8 mouse cellular contexts compared by ENCODE assay signal in genomic region chr6:83119734-83120051, GRCm38 (mm10). TPM values are rescaled to one million over a fixed set of nuclear protein-coding genes. Genes with fewer than 3 reads are reported as not detected.
DNase-seq lines count a peak whose midpoint lies in the region; ATAC-seq and TF ChIP-seq lines count a peak whose summit lies in the region.

No protein-coding gene starts in this region.

- no peak overlapping the region for H3K27ac ChIP-seq in heart, embryonic 11.5 days (ENCODE audit: low read depth, low read length)
- no peak overlapping the region for H3K27ac ChIP-seq in hindbrain, embryonic 16.5 days (ENCODE audit: low read depth, low read length)
- no peak overlapping the region for H3K27ac ChIP-seq in liver, postnatal 0 days (ENCODE audit: low read depth)

- H3K36me3 ChIP-seq in heart, embryonic 11.5 days (ENCODE audit: control insufficient read depth, insufficient read depth, low read length), result peaks cover 22% of the 10 kb centered on the region
- peaks cover 14% of the 10 kb centered on the region; the same call in 1 of the 2 replicates for H3K36me3 ChIP-seq in hindbrain, embryonic 16.5 days (ENCODE audit: control insufficient read depth, insufficient read depth, low read length)
- H3K36me3 ChIP-seq in liver, postnatal 0 days (replicated peaks; ENCODE audit: insufficient read depth, low read length), result peaks cover 11% of the 10 kb centered on the region

- no peaks in the 10 kb centered on the region for H3K27me3 ChIP-seq in heart, embryonic 11.5 days (ENCODE audit: control insufficient read depth, insufficient read depth, low read length)
- H3K27me3 ChIP-seq in hindbrain, embryonic 16.5 days (replicated peaks; ENCODE audit: control insufficient read depth, insufficient read depth, low read length), result no peaks in the 10 kb centered on the region
- no peaks in the 10 kb centered on the region for H3K27me3 ChIP-seq in liver, postnatal 0 days (ENCODE audit: insufficient read depth, low read length)

- no peak for ATAC-seq in heart, embryonic 11.5 days (replicated peaks; ENCODE audit: insufficient number of reproducible peaks, low FRiP score, low TSS enrichment)
- ATAC-seq in hindbrain, embryonic 16.5 days, result no peak
- ATAC-seq in liver, postnatal 0 days, result no peak

- peak overlapping the region; percentile 94; the same call in 1 of the 2 replicates for H3K4me2 ChIP-seq in heart, embryonic 11.5 days
- H3K4me2 ChIP-seq in hindbrain, embryonic 16.5 days (ENCODE audit: low read length), result peak overlapping the region; percentile 98
- 0 out of 2 replicates have a peak overlapping the region, but pooled peaks have one; percentile 85 for H3K4me2 ChIP-seq in liver, postnatal 0 days (ENCODE audit: low read depth, low read length)

- TF ChIP-seq EP300 in liver, postnatal 0 days (IDR thresholded peaks at IDR 0.05; ENCODE audit: low read depth), result no peak

- H3K4me1 ChIP-seq in heart, embryonic 11.5 days (ENCODE audit: control insufficient read depth, insufficient read depth, low read length), result peaks cover 36% of the 10 kb centered on the region
- H3K4me1 ChIP-seq in hindbrain, embryonic 16.5 days (ENCODE audit: control insufficient read depth, insufficient read depth, low read depth, low read length), result peaks cover 55% of the 10 kb centered on the region
- peaks cover 46% of the 10 kb centered on the region for H3K4me1 ChIP-seq in liver, postnatal 0 days (ENCODE audit: insufficient read depth)

- WGBS in heart, embryonic 11.5 days (ENCODE audit: insufficient replicate concordance), result 81% methylated on average over 7 of the region's 7 CpGs
- 55% methylated on average over 7 of the region's 7 CpGs for WGBS in hindbrain, embryonic 16.5 days
- 74% methylated on average over 7 of the region's 7 CpGs for whole genome bisulfite sequencing in liver, postnatal 0 days (ENCODE audit: insufficient replicate concordance)

- H3K4me3 ChIP-seq in heart, embryonic 11.5 days (ENCODE audit: low read depth, low read length), result no peak overlapping the region
- H3K4me3 ChIP-seq in hindbrain, embryonic 16.5 days (ENCODE audit: low read length), result no peak overlapping the region
- H3K4me3 ChIP-seq in liver, postnatal 0 days (ENCODE audit: low read depth, low read length), result no peak overlapping the region

- no peak for DNase-seq in heart, adult 18-20 months
- DNase-seq in cerebellum, adult 9-11 months, result peak; percentile 70
- DNase-seq in liver, postnatal 0 days, result peak; percentile 35
- DNase-seq in thymus, postnatal 10 days (ENCODE audit: low spot score in 2 of 2), result no peak
- no peak for DNase-seq in thymus, postnatal 25 days
- DNase-seq in layer of hippocampus, postnatal 10 days (ENCODE audit: low spot score in 2 of 2), result no peak

- H3K9ac ChIP-seq in heart, embryonic 11.5 days (ENCODE audit: low read depth, low read length), result no peak overlapping the region
- H3K9ac ChIP-seq in hindbrain, embryonic 16.5 days (ENCODE audit: low read depth, low read length), result no peak overlapping the region; the same call in 1 of the 2 replicates
- no peak overlapping the region for H3K9ac ChIP-seq in liver, postnatal 0 days (replicated peaks)

- no peak for TF ChIP-seq CTCF in liver, postnatal 0 days (IDR thresholded peaks at IDR 0.05; ENCODE audit: low read depth)

- H3K9me3 ChIP-seq in heart, embryonic 11.5 days (replicated peaks; ENCODE audit: control insufficient read depth, low read length), result no peaks in the 10 kb centered on the region
- H3K9me3 ChIP-seq in hindbrain, embryonic 16.5 days (ENCODE audit: control insufficient read depth, low read length), result no peaks in the 10 kb centered on the region
- H3K9me3 ChIP-seq in liver, postnatal 0 days (ENCODE audit: low read length), result no peaks in the 10 kb centered on the region

RNA-seq across cellular contexts. Expression of gene Wbp1, which starts 1.7 kb away (rescaled TPM):
- 76.0 and 87.2 TPM in 2 replicates for polyA plus RNA-seq in heart, embryonic 11.5 days (2014; fragmentation: Nextera tagmentation; extraction: Ambion mirVana)
- 10 to 100 TPM; 68.8 to 74.6 TPM for total RNA-seq in heart, adult 18-20 months (2021)
- polyA plus RNA-seq in hindbrain, embryonic 16.5 days (2015; fragmentation: Nextera tagmentation; extraction: Ambion mirVana), result 146 and 148 TPM in 2 replicates
- 21.0 and 22.0 TPM in 2 replicates for polyA plus RNA-seq in liver, postnatal 0 days (2015; fragmentation: Nextera tagmentation; extraction: Ambion mirVana)
- 10 to 100 TPM; 68.6 to 72.7 TPM for total RNA-seq in layer of hippocampus, postnatal 10 days (2021)

RNA-seq across cellular contexts. Expression of gene Mogs, which starts 4.4 kb away (rescaled TPM):
- 19.1 and 19.8 TPM in 2 replicates for polyA plus RNA-seq in heart, embryonic 11.5 days (2014; fragmentation: Nextera tagmentation; extraction: Ambion mirVana)
- total RNA-seq in heart, adult 18-20 months (2021), result 10 to 100 TPM in 1 of 2 experiments, 1 to 10 TPM in 1; 9.3 to 10.3 TPM
- 6.4 and 21.1 TPM in 2 replicates for polyA plus RNA-seq in hindbrain, embryonic 16.5 days (2015; fragmentation: Nextera tagmentation; extraction: Ambion mirVana)
- 21.4 and 21.5 TPM in 2 replicates for polyA plus RNA-seq in liver, postnatal 0 days (2015; fragmentation: Nextera tagmentation; extraction: Ambion mirVana)
- total RNA-seq in layer of hippocampus, postnatal 10 days (2021), result 10 to 100 TPM; 27.7 to 30.3 TPM

RNA-seq across cellular contexts. Expression of gene Ino80b, which starts 5.5 kb away (rescaled TPM):
- polyA plus RNA-seq in heart, embryonic 11.5 days (2014; fragmentation: Nextera tagmentation; extraction: Ambion mirVana), result 11.1 and 12.2 TPM in 2 replicates
- total RNA-seq in heart, adult 18-20 months (2021), result 10 to 100 TPM; 11.9 to 15.7 TPM
- 13.5 and 14.7 TPM in 2 replicates for polyA plus RNA-seq in hindbrain, embryonic 16.5 days (2015; fragmentation: Nextera tagmentation; extraction: Ambion mirVana)
- polyA plus RNA-seq in liver, postnatal 0 days (2015; fragmentation: Nextera tagmentation; extraction: Ambion mirVana), result 5.1 and 5.7 TPM in 2 replicates
- 10 to 100 TPM; 21.6 to 22.6 TPM for total RNA-seq in layer of hippocampus, postnatal 10 days (2021)

RNA-seq across cellular contexts. Expression of gene Mrpl53, which starts 10.9 kb away (rescaled TPM):
- polyA plus RNA-seq in heart, embryonic 11.5 days (2014; fragmentation: Nextera tagmentation; extraction: Ambion mirVana), result 138 and 144 TPM in 2 replicates
- total RNA-seq in heart, adult 18-20 months (2021), result 100 to 1,000 TPM; 124 to 135 TPM
- 107 and 117 TPM in 2 replicates for polyA plus RNA-seq in hindbrain, embryonic 16.5 days (2015; fragmentation: Nextera tagmentation; extraction: Ambion mirVana)
- 88.3 and 90.2 TPM in 2 replicates for polyA plus RNA-seq in liver, postnatal 0 days (2015; fragmentation: Nextera tagmentation; extraction: Ambion mirVana)
- 10 to 100 TPM; 55.6 to 58.1 TPM for total RNA-seq in layer of hippocampus, postnatal 10 days (2021)

RNA-seq across cellular contexts. Expression of gene Rtkn, which starts 15.6 kb away (rescaled TPM):
- 10.8 and 12.4 TPM in 2 replicates for polyA plus RNA-seq in heart, embryonic 11.5 days (2014; fragmentation: Nextera tagmentation; extraction: Ambion mirVana)
- total RNA-seq in heart, adult 18-20 months (2021), result 1 to 10 TPM; 3.5 to 5.9 TPM
- 18.9 and 20.3 TPM in 2 replicates for polyA plus RNA-seq in hindbrain, embryonic 16.5 days (2015; fragmentation: Nextera tagmentation; extraction: Ambion mirVana)
- polyA plus RNA-seq in liver, postnatal 0 days (2015; fragmentation: Nextera tagmentation; extraction: Ambion mirVana), result 7.0 and 7.1 TPM in 2 replicates
- 10 to 100 TPM; 36.2 to 36.5 TPM for total RNA-seq in layer of hippocampus, postnatal 10 days (2021)

Comparison
In these comparisons a context has a peak if more than half of its experiments do, and no peak if none do; other contexts are left out.
1. DNase-seq: peak in cerebellum, adult 9-11 months (single experiment) and liver, postnatal 0 days (single experiment); none in heart, adult 18-20 months (0 of 2), thymus, postnatal 10 days (0 of 2), thymus, postnatal 25 days (single experiment) and layer of hippocampus, postnatal 10 days (0 of 2).
2. Peak in every context shown above with its lines, with median percentiles within 50 percentile points of each other: H3K4me2 ChIP-seq.